Mouse (Mus musculus) hindbrain, postnatal 0 days (tissue): ENCODE data around the gene Rgs12. TPM values are rescaled to one million over a fixed set of nuclear protein-coding genes. Genes with fewer than 3 reads are reported as not detected.

Experiments
- ATAC-seq: fragments of 200-750 bp; cut with Nextera tagmentation; 2 replicates; pipeline ENCODE4 v1.8.0; 2017; ENCODE audit warnings: mild to moderate bottlenecking, moderate TSS enrichment, moderate library complexity
- DNase-seq: peaks from one replicate; pipeline ENCODE4 v3.0.0-alpha.2; 2015; ENCODE audit warnings: low spot score
- H3K27ac ChIP-seq: fragments of 300-500 bp; sonication (generic); 2 replicates; pipeline ENCODE4 v1.5.1; 2014; ENCODE audit warnings: mild to moderate bottlenecking
- H3K27me3 ChIP-seq: fragments of 300-500 bp; sonication (generic); 2 replicates; pipeline ENCODE4 v1.6.1; 2014; ENCODE audit warnings: low read length, mixed read lengths; ENCODE audit not compliant: insufficient read depth
- H3K36me3 ChIP-seq: fragments of 300-500 bp; sonication (generic); 2 replicates; pipeline ENCODE4 v1.6.1; 2014; ENCODE audit warnings: low read length, mixed read lengths; ENCODE audit not compliant: insufficient read depth
- H3K4me1 ChIP-seq: fragments of 300-500 bp; sonication (generic); 2 replicates; pipeline ENCODE4 v1.6.1; 2014; ENCODE audit warnings: antibody characterized with exemption, low read length, mixed read lengths; ENCODE audit not compliant: insufficient read depth
- H3K4me2 ChIP-seq: fragments of 300-500 bp; sonication (generic); 2 replicates; pipeline ENCODE4 v1.6.1; 2014; ENCODE audit warnings: low read depth, mild to moderate bottlenecking, low read length, moderate library complexity, mixed read lengths
- H3K4me3 ChIP-seq: fragments of 300-500 bp; sonication (generic); 2 replicates; pipeline ENCODE4 v1.5.1; 2014; ENCODE audit warnings: low read length
- H3K9ac ChIP-seq: fragments of 300-500 bp; sonication (generic); replicated peaks from 2 replicates; pipeline ENCODE4 v1.6.1; 2014; ENCODE audit warnings: mild to moderate bottlenecking, low read length, moderate library complexity, mixed read lengths
- H3K9me3 ChIP-seq: fragments of 300-500 bp; sonication (generic); 2 replicates; pipeline ENCODE4 v1.6.1; 2016; ENCODE audit warnings: low read length, mixed read lengths
- CTCF ChIP-seq: IDR thresholded peaks from 2 replicates; pipeline ENCODE4 v1.5.1; 2016; ENCODE audit warnings: antibody characterized with exemption, control low read depth, low read depth
- WGBS: fragments of 180-500 bp; shearing (Covaris S2); extraction: QIAGEN DNeasy Blood & Tissue Kit; methylation state at CpG from one replicate; pipeline ENCODE4 v1.1.7; 2014; 5-methylcytosine and 5-hydroxymethylcytosine counted together
- polyA plus RNA-seq: library from polyadenylated mRNA; unstranded; fragments of >200 nt; fragmentation: Nextera tagmentation; extraction: Ambion mirVana; gene quantifications from 2 replicates; pipeline ENCODE4 v1.2.1, GENCODE M21; 2015
- total RNA-seq: library from RNA; depleted of rRNA; stranded (reverse); fragments of >200 nt; gene quantifications from 2 replicates; pipeline ENCODE4 v1.2.3, GENCODE M21; 2014

The Rgs12 gene
- total and polyA plus RNA-seq, 2 experiments from 2014 or later: 35.1 to 62.5 TPM

DNA sequence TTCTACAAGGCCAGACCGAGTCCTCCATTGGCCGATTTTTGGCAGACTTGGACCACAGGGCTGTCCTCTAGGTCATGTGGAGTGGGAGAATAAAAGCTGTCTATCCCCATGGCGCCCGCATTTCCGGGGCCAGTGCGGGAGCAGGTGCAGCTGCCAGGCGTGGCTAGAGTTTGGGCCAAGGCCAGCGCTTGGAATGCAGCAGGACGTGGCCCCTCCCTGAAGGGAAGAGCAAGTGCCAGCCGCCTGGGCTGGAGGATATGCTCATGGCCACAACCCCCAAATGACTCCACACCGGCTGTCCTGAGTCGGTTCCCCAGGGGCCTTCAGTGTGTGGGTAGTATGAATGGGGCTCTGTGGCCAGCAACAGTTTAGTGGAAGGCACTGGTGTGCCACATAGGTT, 105.8 kb downstream of the Rgs12 start:
- TF ChIP-seq CTCF: no peak
- no peaks in the 10 kb centered on the region for H3K27me3 ChIP-seq
- no peaks in the 10 kb centered on the region for H3K36me3 ChIP-seq
- H3K9me3 ChIP-seq: no peaks in the 10 kb centered on the region
- peak; percentile 60 for DNase-seq
- peaks cover 22% of the 10 kb centered on the region for H3K4me1 ChIP-seq
- ATAC-seq: peak; percentile 34; the same call in 1 of the 2 replicates
- H3K27ac ChIP-seq: no peak overlapping the region
- WGBS: 29% methylated on average over 12 of the region's 12 CpGs
- H3K4me2 ChIP-seq: no peak overlapping the region
- no peak overlapping the region for H3K4me3 ChIP-seq
- H3K9ac ChIP-seq: no peak overlapping the region

DNA sequence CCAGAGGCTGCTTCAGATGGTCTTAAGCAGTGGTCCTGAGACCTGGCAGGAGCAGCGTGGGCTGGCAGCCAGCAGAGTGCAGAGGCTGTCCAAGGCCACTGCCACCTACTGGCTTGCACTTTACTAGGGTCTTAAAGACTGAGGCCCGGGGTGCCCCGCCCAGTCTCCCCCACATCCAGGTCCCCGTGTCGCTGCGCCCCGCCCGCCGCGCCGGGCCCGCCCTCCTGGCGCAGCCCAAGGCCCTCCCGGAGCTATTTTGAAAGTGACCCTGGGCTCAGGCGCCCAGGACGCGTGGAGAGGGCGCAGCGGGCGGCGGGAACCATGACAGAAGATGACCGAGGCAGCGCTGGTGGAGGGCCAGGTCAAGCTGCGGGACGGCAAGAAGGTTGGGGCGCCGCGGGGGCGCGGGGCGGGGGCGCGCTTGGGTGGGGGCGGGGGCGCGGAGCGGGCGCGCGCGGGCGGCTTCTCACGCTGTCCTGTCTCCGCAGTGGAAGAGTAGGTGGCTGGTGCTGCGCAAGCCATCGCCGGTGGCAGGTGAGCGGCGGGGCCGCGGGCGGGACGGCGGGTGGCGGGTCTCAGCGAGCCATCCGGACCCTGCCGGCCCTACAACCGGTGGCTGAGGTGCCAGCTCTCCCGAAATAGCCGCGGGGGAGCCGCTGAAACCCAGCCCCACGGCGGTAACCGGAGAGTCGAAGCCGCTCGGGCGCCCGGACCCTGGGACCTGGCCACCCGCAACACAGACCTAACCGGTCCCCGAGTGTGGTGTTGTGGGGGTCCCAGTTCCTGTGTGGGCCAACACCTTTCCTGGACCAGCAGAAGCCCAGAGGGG, 107.6 kb downstream of the Rgs12 start, which contains the start of gene Dok7:
TSS of gene Dok7 (plus strand) at position 163 of the 829 bp plus-strand sequence.
- TF ChIP-seq CTCF: peak; percentile 52
- peaks cover 22% of the 10 kb centered on the region for H3K4me1 ChIP-seq
- DNase-seq: peak; percentile 76
- H3K36me3 ChIP-seq: no peaks in the 10 kb centered on the region
- peak within 1 kb of the TSS; percentile 95 for H3K4me2 ChIP-seq
- no peaks in the 10 kb centered on the region for H3K27me3 ChIP-seq
- peak within 1 kb of the TSS; percentile 71 for H3K27ac ChIP-seq
- H3K4me3 ChIP-seq: peak within 1 kb of the TSS; percentile 61
- peak within 1 kb of the TSS; percentile 72 for H3K9ac ChIP-seq
- H3K9me3 ChIP-seq: no peaks in the 10 kb centered on the region
- WGBS: under 1% methylated on average over 54 of the region's 74 CpGs
- peak; percentile 67 for ATAC-seq

DNA sequence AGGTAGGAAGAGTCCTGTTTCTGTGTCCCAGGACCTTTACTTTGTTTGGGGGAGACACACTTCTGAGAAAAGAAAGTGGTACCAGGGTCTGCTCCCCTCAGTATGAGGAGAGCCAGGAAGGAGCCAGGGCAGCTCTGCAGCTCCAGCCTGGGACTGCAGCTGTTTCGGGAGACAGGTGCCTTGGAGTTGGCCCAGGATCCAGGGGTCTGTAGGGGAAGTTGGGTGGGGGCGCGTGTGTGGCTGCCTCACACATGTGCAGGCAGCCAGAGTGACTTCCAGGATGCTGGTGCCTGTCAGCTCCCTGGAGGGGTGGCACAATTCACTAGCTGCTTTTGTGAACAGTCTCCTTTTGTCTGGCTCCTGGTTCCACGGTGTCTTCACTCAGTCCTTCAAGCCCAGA, 108.3 kb downstream of the Rgs12 start:
- peaks cover 22% of the 10 kb centered on the region for H3K4me1 ChIP-seq
- peak overlapping the region; percentile 72 for H3K9ac ChIP-seq
- H3K27ac ChIP-seq: no peak overlapping the region
- peak; percentile 33 for DNase-seq
- H3K4me2 ChIP-seq: peak overlapping the region; percentile 95
- H3K9me3 ChIP-seq: no peaks in the 10 kb centered on the region
- TF ChIP-seq CTCF: no peak
- WGBS: 8% methylated on average over 4 of the region's 4 CpGs
- no peaks in the 10 kb centered on the region for H3K36me3 ChIP-seq
- H3K27me3 ChIP-seq: no peaks in the 10 kb centered on the region
- H3K4me3 ChIP-seq: peak overlapping the region; percentile 61
- peak; percentile 21; the same call in 1 of the 2 replicates for ATAC-seq

DNA sequence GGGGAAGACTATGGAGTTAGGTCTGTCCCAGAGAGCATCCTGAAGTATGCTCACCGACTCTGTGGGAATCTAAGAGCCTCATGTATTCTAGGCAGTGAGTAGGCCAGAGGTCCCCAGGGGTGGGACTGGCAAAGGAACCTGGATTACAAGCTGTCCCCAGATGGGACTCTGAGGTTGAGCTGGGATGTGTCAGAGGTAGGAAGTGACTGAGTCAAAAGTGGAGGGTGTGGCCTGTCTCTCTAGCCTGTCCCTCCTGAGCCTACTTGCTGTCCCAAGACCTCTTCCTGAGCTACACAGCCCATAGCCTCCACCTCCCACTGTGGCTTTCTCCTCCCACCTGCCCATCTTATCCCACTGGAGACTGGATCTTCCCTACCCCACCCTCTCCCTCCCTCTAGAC, 109.0 kb downstream of the Rgs12 start:
- Histone ChIP-seq H3K9ac (peak overlapping the region; percentile 72; the same call in 1 of the 2 replicates), H3K9me3 (no peaks in the 10 kb centered on the region), H3K4me1 (peaks cover 22% of the 10 kb centered on the region), H3K36me3 (no peaks in the 10 kb centered on the region), H3K4me2 (peak overlapping the region; percentile 95), H3K27ac (no peak overlapping the region), H3K27me3 (no peaks in the 10 kb centered on the region), H3K4me3 (peak overlapping the region; percentile 61)
- WGBS: 64% methylated on average over 1 of the region's 1 CpGs
- no peak for TF ChIP-seq CTCF
- peak; percentile 6; the same call in 1 of the 2 replicates for ATAC-seq
- no peak for DNase-seq

DNA sequence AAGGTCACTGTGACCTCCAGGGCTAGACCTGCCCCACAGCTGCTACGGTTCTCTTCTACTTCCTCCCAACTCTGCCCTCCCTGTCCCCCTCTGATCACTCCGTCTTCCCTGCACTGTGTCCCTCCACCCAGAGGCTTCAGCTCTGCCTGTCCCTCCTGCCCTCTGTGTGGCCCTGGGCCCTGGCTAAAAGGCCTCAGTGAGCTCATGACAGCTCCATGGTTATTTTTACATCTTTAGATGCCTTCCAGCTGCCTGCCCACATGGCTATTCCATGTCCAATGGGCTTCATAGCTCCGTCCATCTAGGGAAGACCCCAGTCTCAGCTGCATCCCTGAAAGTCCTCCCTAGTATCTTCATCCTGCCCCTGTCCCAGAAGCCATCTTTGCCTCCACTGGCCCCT, 110.9 kb downstream of the Rgs12 start:
- Histone ChIP-seq H3K27ac (no peak overlapping the region), H3K4me1 (peaks cover 19% of the 10 kb centered on the region), H3K27me3 (no peaks in the 10 kb centered on the region), H3K4me2 (no peak overlapping the region), H3K4me3 (no peak overlapping the region), H3K9ac (no peak overlapping the region), H3K36me3 (no peaks in the 10 kb centered on the region), H3K9me3 (no peaks in the 10 kb centered on the region)
- TF ChIP-seq CTCF: no peak
- ATAC-seq: no peak
- no peak for DNase-seq
- 88% methylated on average over 3 of the region's 3 CpGs for WGBS

DNA sequence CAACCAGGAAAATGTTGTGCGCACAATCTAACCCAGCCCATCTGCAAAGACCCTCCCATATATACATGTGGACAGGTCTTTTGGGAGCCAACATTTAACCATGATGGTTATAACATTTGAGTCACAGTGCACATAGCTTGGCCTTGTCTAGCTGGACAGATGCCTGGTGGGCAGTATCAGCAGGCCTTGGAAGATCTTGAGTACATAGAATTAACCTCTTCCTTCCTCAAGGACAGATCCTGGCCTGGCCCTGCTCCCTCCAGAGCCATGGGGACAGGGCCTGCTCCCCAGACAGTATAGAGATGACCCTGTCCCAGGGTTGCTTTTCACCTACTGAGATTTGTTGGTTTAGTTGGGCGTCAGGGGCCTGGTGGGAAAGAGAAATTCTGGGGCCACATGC, 120.6 kb downstream of the Rgs12 start:
- 90% methylated on average over 2 of the region's 2 CpGs for WGBS
- H3K36me3 ChIP-seq: no peaks in the 10 kb centered on the region
- DNase-seq: no peak

DNA sequence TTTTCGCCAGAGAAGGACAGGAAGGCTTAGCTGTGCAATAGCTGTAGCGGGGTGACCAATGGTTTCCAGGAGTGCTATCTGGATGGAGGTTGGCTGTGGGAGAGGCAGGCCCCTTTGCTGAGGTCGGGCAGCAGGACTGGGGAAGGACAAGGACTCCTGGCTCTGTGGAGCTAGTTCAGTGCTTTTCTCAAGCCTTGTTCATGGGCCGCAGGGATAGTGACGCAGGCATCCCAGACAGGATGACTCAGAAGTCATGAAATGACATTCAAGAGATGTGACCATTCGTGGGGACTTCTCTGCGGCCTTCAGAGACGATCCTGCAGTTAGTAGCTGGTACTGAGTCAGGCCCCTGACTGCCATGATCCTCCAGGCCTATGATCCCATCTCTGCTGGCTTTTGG, 121.1 kb downstream of the Rgs12 start:
- Histone ChIP-seq H3K9ac (no peak overlapping the region), H3K36me3 (no peaks in the 10 kb centered on the region), H3K27me3 (no peaks in the 10 kb centered on the region), H3K27ac (no peak overlapping the region), H3K4me3 (no peak overlapping the region), H3K9me3 (no peaks in the 10 kb centered on the region), H3K4me1 (no peaks in the 10 kb centered on the region), H3K4me2 (no peak overlapping the region)
- DNase-seq (no peak), ATAC-seq (no peak)
- WGBS: 91% methylated on average over 8 of the region's 8 CpGs
- TF ChIP-seq CTCF: no peak

More for the DNA sequence above, 120.6 kb downstream of the Rgs12 start:
- ATAC-seq: no peak
- Histone ChIP-seq H3K27me3 (no peaks in the 10 kb centered on the region), H3K4me1 (no peaks in the 10 kb centered on the region), H3K27ac (no peak overlapping the region), H3K4me3 (no peak overlapping the region), H3K9ac (no peak overlapping the region), H3K4me2 (no peak overlapping the region), H3K9me3 (no peaks in the 10 kb centered on the region)
- TF ChIP-seq CTCF: no peak
